Mouse (Mus musculus): ENCODE measurements at regions not wholly inside any gene's neighbourhood (a gene's known extent, or its start where the extent isn't known, plus 50 kb on each side); places are given as distances from the start of the nearest gene placed in this dataset.

GRCm38 (mm10) chr9:115609904-115610303 is 299.4 kb upstream of the Gadl1 start:
- no peak overlapping the region for H3K9ac ChIP-seq (replicated peaks; ENCODE audit: low read length)
- no peaks in the 10 kb centered on the region for H3K9me3 ChIP-seq (ENCODE audit: low read length)
- no peak overlapping the region for H3K4me3 ChIP-seq (ENCODE audit: low read length)
- no peak overlapping the region for H3K27ac ChIP-seq (ENCODE audit: low read length)
- H3K36me3 ChIP-seq (ENCODE audit: insufficient read depth, low read length) = no peaks in the 10 kb centered on the region
- ATAC-seq (ENCODE audit: low FRiP score, low TSS enrichment) = no peak
- peaks cover 4% of the 10 kb centered on the region; the same call in 1 of the 2 replicates for H3K4me1 ChIP-seq (ENCODE audit: insufficient read depth, low read length)
- no peak overlapping the region for H3K4me2 ChIP-seq (replicated peaks; ENCODE audit: low read depth, low read length)
- no peaks in the 10 kb centered on the region for H3K27me3 ChIP-seq (ENCODE audit: insufficient read depth, low read length)
- 83% methylated on average over 5 of the region's 5 CpGs for WGBS

GRCm38 (mm10) chr9:115611713-115612112 is 297.5 kb upstream of the Gadl1 start:
- no peak for ATAC-seq (ENCODE audit: low FRiP score, low TSS enrichment)
- Histone ChIP-seq H3K4me3 (ENCODE audit: low read length) (no peak overlapping the region), H3K4me1 (ENCODE audit: insufficient read depth, low read length) (peaks cover 4% of the 10 kb centered on the region; the same call in 1 of the 2 replicates), H3K36me3 (ENCODE audit: insufficient read depth, low read length) (no peaks in the 10 kb centered on the region), H3K9ac (replicated peaks; ENCODE audit: low read length) (no peak overlapping the region), H3K27ac (ENCODE audit: low read length) (no peak overlapping the region), H3K4me2 (replicated peaks; ENCODE audit: low read depth, low read length) (no peak overlapping the region), H3K9me3 (ENCODE audit: low read length) (no peaks in the 10 kb centered on the region), H3K27me3 (ENCODE audit: insufficient read depth, low read length) (no peaks in the 10 kb centered on the region)
- 84% methylated on average over 5 of the region's 5 CpGs for WGBS

GRCm38 (mm10) chr9:115612908-115613307 is 296.3 kb upstream of the Gadl1 start:
- no peak for ATAC-seq (ENCODE audit: low FRiP score, low TSS enrichment)

GRCm38 (mm10) chr9:115614007-115614406 is 295.2 kb upstream of the Gadl1 start:
- no peak overlapping the region for H3K27ac ChIP-seq (ENCODE audit: low read length)
- H3K4me2 ChIP-seq (replicated peaks; ENCODE audit: low read depth, low read length) = no peak overlapping the region
- H3K36me3 ChIP-seq (ENCODE audit: insufficient read depth, low read length) = no peaks in the 10 kb centered on the region
- H3K4me1 ChIP-seq (ENCODE audit: insufficient read depth, low read length) = peaks cover under 1% of the 10 kb centered on the region; the same call in 1 of the 2 replicates
- H3K27me3 ChIP-seq (ENCODE audit: insufficient read depth, low read length) = no peaks in the 10 kb centered on the region
- H3K4me3 ChIP-seq (ENCODE audit: low read length) = no peak overlapping the region
- 91% methylated on average over 2 of the region's 2 CpGs for WGBS
- H3K9me3 ChIP-seq (ENCODE audit: low read length) = no peaks in the 10 kb centered on the region
- H3K9ac ChIP-seq (replicated peaks; ENCODE audit: low read length) = no peak overlapping the region
- ATAC-seq (ENCODE audit: low FRiP score, low TSS enrichment) = no peak

More at GRCm38 (mm10) chr9:115612908-115613307, 296.3 kb upstream of the Gadl1 start:
- Histone ChIP-seq H3K27me3 (ENCODE audit: insufficient read depth, low read length) (no peaks in the 10 kb centered on the region), H3K4me3 (ENCODE audit: low read length) (no peak overlapping the region), H3K36me3 (ENCODE audit: insufficient read depth, low read length) (no peaks in the 10 kb centered on the region), H3K27ac (ENCODE audit: low read length) (no peak overlapping the region), H3K4me1 (ENCODE audit: insufficient read depth, low read length) (peaks cover 4% of the 10 kb centered on the region; the same call in 1 of the 2 replicates), H3K9me3 (ENCODE audit: low read length) (no peaks in the 10 kb centered on the region), H3K9ac (replicated peaks; ENCODE audit: low read length) (no peak overlapping the region), H3K4me2 (replicated peaks; ENCODE audit: low read depth, low read length) (no peak overlapping the region)
- WGBS = 52% methylated on average over 6 of the region's 6 CpGs

GRCm38 (mm10) chr9:115617909-115618308 is 291.3 kb upstream of the Gadl1 start:
- Histone ChIP-seq H3K36me3 (ENCODE audit: insufficient read depth, low read length) (no peaks in the 10 kb centered on the region), H3K4me2 (replicated peaks; ENCODE audit: low read depth, low read length) (no peak overlapping the region), H3K4me1 (ENCODE audit: insufficient read depth, low read length) (no peaks in the 10 kb centered on the region), H3K27me3 (ENCODE audit: insufficient read depth, low read length) (no peaks in the 10 kb centered on the region), H3K27ac (ENCODE audit: low read length) (no peak overlapping the region), H3K4me3 (ENCODE audit: low read length) (no peak overlapping the region), H3K9me3 (ENCODE audit: low read length) (no peaks in the 10 kb centered on the region), H3K9ac (replicated peaks; ENCODE audit: low read length) (no peak overlapping the region)
- 75% methylated on average over 6 of the region's 6 CpGs for WGBS
- no peak for ATAC-seq (ENCODE audit: low FRiP score, low TSS enrichment)

- H3K4me2 ChIP-seq (replicated peaks; ENCODE audit: low read depth, low read length) = no peak overlapping the region
- no peaks in the 10 kb centered on the region for H3K36me3 ChIP-seq (ENCODE audit: insufficient read depth, low read length)
- peaks cover 10% of the 10 kb centered on the region for H3K4me1 ChIP-seq (ENCODE audit: insufficient read depth, low read length)
- no peak overlapping the region for H3K9ac ChIP-seq (replicated peaks; ENCODE audit: low read length)
- 23% methylated on average over 5 of the region's 5 CpGs for WGBS
- no peaks in the 10 kb centered on the region for H3K27me3 ChIP-seq (ENCODE audit: insufficient read depth, low read length)
- 0 out of 2 replicates have a peak, but pooled peaks have one; percentile 65 for ATAC-seq (ENCODE audit: low FRiP score, low TSS enrichment)
- H3K4me3 ChIP-seq (ENCODE audit: low read length) = no peak overlapping the region
- no peaks in the 10 kb centered on the region for H3K9me3 ChIP-seq (ENCODE audit: low read length)
- no peak overlapping the region for H3K27ac ChIP-seq (ENCODE audit: low read length)
These were observed 285.3 kb upstream of the Gadl1 start for GRCm38 (mm10) chr9:115623948-115624347.

GRCm38 (mm10) chr9:115624721-115625496 is 284.3 kb upstream of the Gadl1 start:
- Histone ChIP-seq H3K9me3 (ENCODE audit: low read length) (no peaks in the 10 kb centered on the region), H3K4me1 (ENCODE audit: insufficient read depth, low read length) (peaks cover 10% of the 10 kb centered on the region), H3K4me2 (replicated peaks; ENCODE audit: low read depth, low read length) (no peak overlapping the region), H3K9ac (replicated peaks; ENCODE audit: low read length) (no peak overlapping the region), H3K4me3 (ENCODE audit: low read length) (no peak overlapping the region), H3K27me3 (ENCODE audit: insufficient read depth, low read length) (no peaks in the 10 kb centered on the region), H3K27ac (ENCODE audit: low read length) (no peak overlapping the region), H3K36me3 (ENCODE audit: insufficient read depth, low read length) (no peaks in the 10 kb centered on the region)
- ATAC-seq (ENCODE audit: low FRiP score, low TSS enrichment) = no peak; the same call in 1 of the 2 replicates
- 31% methylated on average over 15 of the region's 15 CpGs for WGBS

GRCm38 (mm10) chr9:115627551-115627950 is 281.7 kb upstream of the Gadl1 start:
- Histone ChIP-seq H3K9me3 (ENCODE audit: low read length) (peaks cover 6% of the 10 kb centered on the region; the same call in 1 of the 2 replicates), H3K27ac (ENCODE audit: low read length) (no peak overlapping the region), H3K36me3 (ENCODE audit: insufficient read depth, low read length) (no peaks in the 10 kb centered on the region), H3K4me1 (ENCODE audit: insufficient read depth, low read length) (peaks cover 10% of the 10 kb centered on the region), H3K4me3 (ENCODE audit: low read length) (no peak overlapping the region), H3K9ac (replicated peaks; ENCODE audit: low read length) (no peak overlapping the region), H3K27me3 (ENCODE audit: insufficient read depth, low read length) (no peaks in the 10 kb centered on the region), H3K4me2 (replicated peaks; ENCODE audit: low read depth, low read length) (no peak overlapping the region)
- WGBS = 81% methylated on average over 3 of the region's 3 CpGs
- no peak for ATAC-seq (ENCODE audit: low FRiP score, low TSS enrichment)

GRCm38 (mm10) chr9:115637114-115637513 is 272.1 kb upstream of the Gadl1 start:
- H3K27ac ChIP-seq (ENCODE audit: low read length) = no peak overlapping the region
- H3K27me3 ChIP-seq (ENCODE audit: insufficient read depth, low read length) = no peaks in the 10 kb centered on the region
- WGBS = 54% methylated on average over 6 of the region's 6 CpGs
- ATAC-seq (ENCODE audit: low FRiP score, low TSS enrichment) = no peak
- no peak overlapping the region for H3K4me2 ChIP-seq (replicated peaks; ENCODE audit: low read depth, low read length)
- H3K9ac ChIP-seq (replicated peaks; ENCODE audit: low read length) = no peak overlapping the region
- H3K4me1 ChIP-seq (ENCODE audit: insufficient read depth, low read length) = no peaks in the 10 kb centered on the region; the same call in 1 of the 2 replicates
- H3K36me3 ChIP-seq (ENCODE audit: insufficient read depth, low read length) = no peaks in the 10 kb centered on the region
- no peak overlapping the region for H3K4me3 ChIP-seq (ENCODE audit: low read length)
- H3K9me3 ChIP-seq (ENCODE audit: low read length) = peaks cover 6% of the 10 kb centered on the region; the same call in 1 of the 2 replicates

- H3K4me2 ChIP-seq (replicated peaks; ENCODE audit: low read depth, low read length) = no peak overlapping the region
- WGBS = 89% methylated on average over 2 of the region's 2 CpGs
- no peaks in the 10 kb centered on the region for H3K4me1 ChIP-seq (ENCODE audit: insufficient read depth, low read length)
- H3K27me3 ChIP-seq (ENCODE audit: insufficient read depth, low read length) = no peaks in the 10 kb centered on the region
- no peak overlapping the region for H3K27ac ChIP-seq (ENCODE audit: low read length)
- H3K36me3 ChIP-seq (ENCODE audit: insufficient read depth, low read length) = no peaks in the 10 kb centered on the region
- H3K4me3 ChIP-seq (ENCODE audit: low read length) = no peak overlapping the region
- H3K9me3 ChIP-seq (ENCODE audit: low read length) = no peaks in the 10 kb centered on the region
- ATAC-seq (ENCODE audit: low FRiP score, low TSS enrichment) = no peak
- H3K9ac ChIP-seq (replicated peaks; ENCODE audit: low read length) = no peak overlapping the region
These were observed 268.5 kb upstream of the Gadl1 start for GRCm38 (mm10) chr9:115640781-115641180.

Data from kidney, embryonic 16.5 days (tissue).